Mouse (Mus musculus): ENCODE data around the gene Tceanc2. TPM values are rescaled to one million over a fixed set of nuclear protein-coding genes. Genes with fewer than 3 reads are reported as not detected.
"Not testable (repeated sequence)": the region's sequence is repeated elsewhere in the genome, so short reads cannot be mapped to it uniquely, and the experiment has no call there.

The Tceanc2 gene
- polyA plus RNA-seq, 1 experiment, result 15.7 TPM

GRCm38 (mm10) chr4:107120676-107121075 is 58.2 kb downstream of the Tceanc2 start:
- Histone ChIP-seq H3K27ac (ENCODE audit: insufficient read depth, low read length) (no peak overlapping the region), H3K4me1 (ENCODE audit: control insufficient read depth, insufficient read depth, low read length) (no peaks in the 10 kb centered on the region)
- TF ChIP-seq CTCF (IDR thresholded peaks at IDR 0.05; ENCODE audit: low read depth, low read length) (no peak), EP300 (IDR thresholded peaks at IDR 0.05; ENCODE audit: insufficient read depth, low read depth, low read length) (no peak), POLR2A (IDR thresholded peaks at IDR 0.05; ENCODE audit: insufficient read depth, low read length) (no peak)

GRCm38 (mm10) chr4:107119056-107119455 is 59.9 kb downstream of the Tceanc2 start:
- Histone ChIP-seq H3K27me3 (ENCODE audit: control insufficient read depth, insufficient read depth, low read length, poor library complexity, severe bottlenecking) (no peaks in the 10 kb centered on the region), H3K36me3 (ENCODE audit: control insufficient read depth, insufficient read depth, low read length, poor library complexity, severe bottlenecking) (no peaks in the 10 kb centered on the region), H3K27ac (ENCODE audit: insufficient read depth, low read length) (no peak overlapping the region), H3K9ac (ENCODE audit: low read depth, poor library complexity, severe bottlenecking) (no peak overlapping the region), H3K4me1 (ENCODE audit: control insufficient read depth, insufficient read depth, low read length) (no peaks in the 10 kb centered on the region), H3K9me3 (replicated peaks; ENCODE audit: control insufficient read depth, insufficient read depth, low read length, poor library complexity, severe bottlenecking) (no peaks in the 10 kb centered on the region), H3K4me3 (ENCODE audit: low read depth, low read length) (no peak overlapping the region)
- TF ChIP-seq EP300 (IDR thresholded peaks at IDR 0.05; ENCODE audit: insufficient read depth, low read depth, low read length) (no peak), POLR2A (IDR thresholded peaks at IDR 0.05; ENCODE audit: insufficient read depth, low read length) (no peak), CTCF (IDR thresholded peaks at IDR 0.05; ENCODE audit: low read depth, low read length) (no peak)

More at GRCm38 (mm10) chr4:107120676-107121075, 58.2 kb downstream of the Tceanc2 start:
- Histone ChIP-seq H3K27me3 (ENCODE audit: control insufficient read depth, insufficient read depth, low read length, poor library complexity, severe bottlenecking) (no peaks in the 10 kb centered on the region), H3K9me3 (replicated peaks; ENCODE audit: control insufficient read depth, insufficient read depth, low read length, poor library complexity, severe bottlenecking) (no peaks in the 10 kb centered on the region), H3K36me3 (ENCODE audit: control insufficient read depth, insufficient read depth, low read length, poor library complexity, severe bottlenecking) (no peaks in the 10 kb centered on the region), H3K9ac (ENCODE audit: low read depth, poor library complexity, severe bottlenecking) (no peak overlapping the region), H3K4me3 (ENCODE audit: low read depth, low read length) (no peak overlapping the region)

- TF ChIP-seq CTCF (IDR thresholded peaks at IDR 0.05; ENCODE audit: low read depth, low read length) (no peak), POLR2A (IDR thresholded peaks at IDR 0.05; ENCODE audit: insufficient read depth, low read length) (no peak), EP300 (IDR thresholded peaks at IDR 0.05; ENCODE audit: insufficient read depth, low read depth, low read length) (no peak)
- no peaks in the 10 kb centered on the region for H3K27me3 ChIP-seq (ENCODE audit: control insufficient read depth, insufficient read depth, low read length, poor library complexity, severe bottlenecking)
- no peaks in the 10 kb centered on the region for H3K4me1 ChIP-seq (ENCODE audit: control insufficient read depth, insufficient read depth, low read length)
- H3K36me3 ChIP-seq (ENCODE audit: control insufficient read depth, insufficient read depth, low read length, poor library complexity, severe bottlenecking), result no peaks in the 10 kb centered on the region
- H3K4me3 ChIP-seq (ENCODE audit: low read depth, low read length), result no peak overlapping the region
- H3K9me3 ChIP-seq (replicated peaks; ENCODE audit: control insufficient read depth, insufficient read depth, low read length, poor library complexity, severe bottlenecking), result no peaks in the 10 kb centered on the region
- H3K27ac ChIP-seq (ENCODE audit: insufficient read depth, low read length), result no peak overlapping the region
- no peak overlapping the region for H3K9ac ChIP-seq (ENCODE audit: low read depth, poor library complexity, severe bottlenecking)
These were observed 61.1 kb downstream of the Tceanc2 start for GRCm38 (mm10) chr4:107117741-107118385.

- no peak for TF ChIP-seq CTCF (IDR thresholded peaks at IDR 0.05; ENCODE audit: low read depth, low read length)
- TF ChIP-seq EP300 (IDR thresholded peaks at IDR 0.05; ENCODE audit: insufficient read depth, low read depth, low read length), result no peak
- TF ChIP-seq POLR2A (IDR thresholded peaks at IDR 0.05; ENCODE audit: insufficient read depth, low read length), result no peak
- no peaks in the 10 kb centered on the region for H3K36me3 ChIP-seq (ENCODE audit: control insufficient read depth, insufficient read depth, low read length, poor library complexity, severe bottlenecking)
- H3K4me1 ChIP-seq (ENCODE audit: control insufficient read depth, insufficient read depth, low read length), result no peaks in the 10 kb centered on the region
- H3K27me3 ChIP-seq (ENCODE audit: control insufficient read depth, insufficient read depth, low read length, poor library complexity, severe bottlenecking), result no peaks in the 10 kb centered on the region
- no peak overlapping the region for H3K4me3 ChIP-seq (ENCODE audit: low read depth, low read length)
- no peak overlapping the region for H3K9ac ChIP-seq (ENCODE audit: low read depth, poor library complexity, severe bottlenecking)
- no peaks in the 10 kb centered on the region for H3K9me3 ChIP-seq (replicated peaks; ENCODE audit: control insufficient read depth, insufficient read depth, low read length, poor library complexity, severe bottlenecking)
- H3K27ac ChIP-seq (ENCODE audit: insufficient read depth, low read length), result no peak overlapping the region
These were observed 64.6 kb downstream of the Tceanc2 start for GRCm38 (mm10) chr4:107114278-107114677.

- not testable (repeated sequence) for H3K4me1 ChIP-seq (ENCODE audit: control insufficient read depth, insufficient read depth, low read length)
These were observed 69.7 kb downstream of the Tceanc2 start for GRCm38 (mm10) chr4:107109181-107109580.

GRCm38 (mm10) chr4:107108291-107108731 is 70.6 kb downstream of the Tceanc2 start:
- H3K4me3 ChIP-seq (ENCODE audit: low read depth, low read length), result peak overlapping the region; percentile 12; the same call in 1 of the 2 replicates

More at GRCm38 (mm10) chr4:107109181-107109580, 69.7 kb downstream of the Tceanc2 start:
- H3K4me3 ChIP-seq (ENCODE audit: low read depth, low read length); H3K9me3 ChIP-seq (replicated peaks; ENCODE audit: control insufficient read depth, insufficient read depth, low read length, poor library complexity, severe bottlenecking); H3K36me3 ChIP-seq (ENCODE audit: control insufficient read depth, insufficient read depth, low read length, poor library complexity, severe bottlenecking); H3K27ac ChIP-seq (ENCODE audit: insufficient read depth, low read length); H3K9ac ChIP-seq (ENCODE audit: low read depth, poor library complexity, severe bottlenecking); H3K27me3 ChIP-seq (ENCODE audit: control insufficient read depth, insufficient read depth, low read length, poor library complexity, severe bottlenecking): not testable (repeated sequence)

More at GRCm38 (mm10) chr4:107108291-107108731, 70.6 kb downstream of the Tceanc2 start:
- Histone ChIP-seq H3K9ac (ENCODE audit: low read depth, poor library complexity, severe bottlenecking) (no peak overlapping the region), H3K4me1 (ENCODE audit: control insufficient read depth, insufficient read depth, low read length) (no peaks in the 10 kb centered on the region), H3K27ac (ENCODE audit: insufficient read depth, low read length) (no peak overlapping the region), H3K36me3 (ENCODE audit: control insufficient read depth, insufficient read depth, low read length, poor library complexity, severe bottlenecking) (no peaks in the 10 kb centered on the region), H3K9me3 (replicated peaks; ENCODE audit: control insufficient read depth, insufficient read depth, low read length, poor library complexity, severe bottlenecking) (no peaks in the 10 kb centered on the region), H3K27me3 (ENCODE audit: control insufficient read depth, insufficient read depth, low read length, poor library complexity, severe bottlenecking) (no peaks in the 10 kb centered on the region)
- TF ChIP-seq EP300 (IDR thresholded peaks at IDR 0.05; ENCODE audit: insufficient read depth, low read depth, low read length) (no peak), CTCF (IDR thresholded peaks at IDR 0.05; ENCODE audit: low read depth, low read length) (no peak), POLR2A (IDR thresholded peaks at IDR 0.05; ENCODE audit: insufficient read depth, low read length) (no peak)

Data from ES-Bruce4 (cell line).